Mouse (Mus musculus) heart, postnatal 25 days (tissue): Measurements from ENCODE around the gene Pex3. TPM values are rescaled to one million over a fixed set of nuclear protein-coding genes. Genes with fewer than 3 reads are reported as not detected.

Source experiments
- total RNA-seq, 2 experiments: library from RNA; stranded (reverse); gene quantifications; 2 replicates each; pipeline ENCODE4 v1.2.3; 2021

Gene Pex3
- total RNA-seq, 2 experiments from 2014 or later: 15.5 to 16.9 TPM

Other genes starting within 250 kb of the Pex3 start
- 10 to 100 TPM; 45.0 to 51.5 TPM for gene Phactr2, start 78.7 kb downstream of the Pex3 start, total RNA-seq
- gene Fuca2, start 53.6 kb downstream of the Pex3 start, total RNA-seq: 100 to 1,000 TPM; 296 to 317 TPM
- gene Adat2, start 248 bp downstream of the Pex3 start, total RNA-seq: 1 to 10 TPM; 2.8 to 2.9 TPM